Mouse (Mus musculus) kidney, adult 11 months (tissue): ENCODE data around the gene Nabp2.

Experiments
- DNase-seq: peaks from one replicate; pipeline ENCODE4 v3.0.0; 2022

The Nabp2 gene

GRCm38 (mm10) chr10:128411211-128412054 lies at the start of gene Nabp2, which contains the start of gene Rnf41:
Gene Nabp2 (minus strand): TSS chr10:128411492.
Gene Rnf41 (plus strand): TSS chr10:128411657.
- peak; percentile 96 for DNase-seq

DNA sequence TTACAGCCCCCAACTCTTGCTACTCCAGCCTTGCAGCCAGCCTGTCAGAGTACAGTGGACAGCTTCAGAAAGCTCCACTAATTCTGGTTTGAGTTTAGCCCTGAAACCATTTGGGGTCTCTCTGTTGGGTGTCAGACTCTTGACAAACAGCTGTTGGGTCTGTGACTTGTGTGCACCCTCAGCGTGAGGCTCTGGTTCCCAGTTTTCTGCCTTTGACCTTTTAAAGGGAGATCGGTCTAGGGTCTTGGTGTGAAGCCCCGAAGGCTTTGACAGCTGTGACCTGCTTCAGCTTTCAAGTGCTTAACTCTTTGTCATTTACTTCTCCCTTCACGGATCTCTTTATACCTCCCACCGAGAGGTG lies 49.0 kb upstream of the Nabp2 start:
- DNase-seq: no peak

DNA sequence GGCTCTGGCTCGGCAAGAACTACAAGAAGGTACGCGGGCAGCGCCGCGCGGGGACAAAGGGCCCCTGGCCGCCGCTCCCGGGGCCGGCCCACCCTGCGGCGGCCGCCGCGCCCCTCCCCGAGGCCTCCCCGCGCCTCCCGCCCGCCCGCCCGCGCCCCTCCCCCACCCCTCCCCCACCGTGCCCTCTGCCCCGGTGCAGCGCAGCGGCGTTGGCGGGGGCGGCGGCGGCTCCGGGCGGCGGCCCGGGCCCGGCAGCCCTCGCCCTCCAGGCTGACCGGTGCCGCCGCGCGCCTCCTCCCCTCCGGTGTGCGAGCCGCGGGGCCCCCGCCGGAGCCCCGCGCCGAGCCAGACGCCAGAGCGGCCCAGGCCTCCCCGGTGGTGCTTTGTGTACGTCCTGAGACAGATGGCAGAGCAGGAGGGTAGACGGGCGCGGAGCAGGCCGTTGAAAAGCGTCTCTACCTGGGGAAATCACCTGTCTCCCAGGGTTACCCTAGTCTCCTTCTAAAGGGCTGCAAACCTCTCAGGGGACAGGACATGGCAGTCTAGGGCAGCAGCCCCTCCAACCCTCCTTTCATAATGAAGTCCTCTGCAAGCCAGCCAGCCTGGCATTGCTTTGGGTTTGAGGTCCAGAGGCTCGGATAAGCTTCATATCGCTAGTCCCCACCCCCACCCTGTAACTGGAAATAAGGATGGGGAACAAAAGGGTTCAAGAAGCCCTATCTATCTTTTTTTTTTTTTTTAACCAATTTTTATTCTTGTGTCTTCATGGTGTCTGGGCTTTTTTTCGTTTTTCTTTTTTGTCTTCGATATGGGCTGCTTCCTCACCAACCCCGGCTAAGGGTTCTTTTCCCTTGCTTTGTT lies 48.3 kb upstream of the Nabp2 start:
- no peak for DNase-seq

DNA sequence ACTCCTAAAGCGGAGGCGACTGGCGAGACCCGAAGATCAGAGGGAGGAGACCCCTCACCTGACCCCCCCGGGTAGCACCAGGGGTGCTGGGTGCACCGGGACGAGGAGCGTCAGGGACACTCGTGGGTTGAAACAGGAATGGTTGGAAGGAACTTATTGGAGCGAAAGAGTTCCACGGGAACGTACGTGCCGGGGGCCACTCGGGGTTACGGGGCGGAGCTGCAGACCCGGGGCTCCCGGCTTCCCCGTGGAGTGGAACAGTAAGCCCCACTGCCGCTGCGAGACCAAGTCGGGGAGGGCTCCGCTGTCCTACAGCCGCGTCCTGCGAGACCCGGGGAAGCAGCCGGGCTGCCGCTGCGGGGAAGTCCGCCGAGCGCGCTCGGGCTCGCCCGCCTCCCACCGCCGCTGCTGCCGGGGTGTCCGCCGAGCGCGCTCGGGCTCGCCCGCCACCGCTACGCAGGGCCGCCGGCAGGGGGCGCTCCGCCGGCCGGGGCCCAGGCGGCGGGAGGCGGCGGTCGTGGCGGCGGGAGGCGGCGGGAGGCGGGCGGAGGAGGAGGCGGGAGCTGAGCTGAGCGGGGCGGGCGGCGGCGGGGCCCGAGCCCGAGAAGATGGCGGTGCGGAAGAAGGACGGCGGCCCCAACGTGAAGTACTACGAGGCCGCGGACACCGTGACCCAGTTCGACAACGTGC lies 47.6 kb upstream of the Nabp2 start, which contains the start of gene Smarcc2:
Gene Smarcc2 (plus strand): TSS at position 530 of the 690 bp plus-strand sequence.
- peak; percentile 68 for DNase-seq

GRCm38 (mm10) chr10:128458348-128458718 lies 47.0 kb upstream of the Nabp2 start:
- peak; percentile 78 for DNase-seq

DNA sequence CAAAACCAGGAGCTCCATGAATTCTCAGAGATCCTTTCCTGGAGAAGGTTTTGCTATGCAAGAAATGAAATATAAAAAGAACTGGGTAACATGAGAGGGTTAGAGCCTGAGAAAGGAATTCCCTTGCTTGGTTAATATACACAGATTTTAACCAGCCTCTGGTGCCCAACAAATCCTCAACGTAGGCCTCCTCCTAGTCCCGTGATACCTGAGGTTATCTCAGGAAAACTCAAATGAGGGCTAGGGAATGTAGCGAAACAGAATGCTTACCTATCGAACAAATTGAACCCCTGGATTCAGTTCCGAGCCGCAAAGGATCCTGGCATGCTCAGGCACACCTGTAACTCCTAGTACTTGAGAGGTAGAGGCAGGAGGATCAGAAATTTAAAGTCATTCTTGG lies 46.4 kb upstream of the Nabp2 start:
- DNase-seq: no peak

- no peak for DNase-seq
These were observed 44.0 kb upstream of the Nabp2 start for GRCm38 (mm10) chr10:128455280-128455679.

GRCm38 (mm10) chr10:128454471-128454870 lies 43.2 kb upstream of the Nabp2 start:
- DNase-seq: no peak

DNA sequence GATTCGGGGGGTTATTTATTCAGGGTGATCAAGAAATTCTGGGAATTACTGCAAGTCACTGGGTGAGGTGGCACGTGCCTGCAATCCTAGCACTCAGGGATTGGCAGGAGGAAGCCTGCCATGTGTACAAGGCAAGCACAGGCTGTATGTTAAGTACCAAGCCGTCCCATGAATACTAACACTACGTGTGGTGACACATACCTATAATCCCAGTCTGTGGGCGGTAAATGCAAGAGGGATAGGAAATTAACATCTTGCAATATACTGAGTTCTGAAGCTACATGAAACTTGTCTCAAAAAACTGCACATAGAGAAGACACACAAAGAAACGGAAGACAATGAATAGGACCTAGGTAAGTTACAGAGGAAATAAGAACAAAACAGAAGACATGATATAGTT lies 39.7 kb upstream of the Nabp2 start:
- no peak for DNase-seq

DNA sequence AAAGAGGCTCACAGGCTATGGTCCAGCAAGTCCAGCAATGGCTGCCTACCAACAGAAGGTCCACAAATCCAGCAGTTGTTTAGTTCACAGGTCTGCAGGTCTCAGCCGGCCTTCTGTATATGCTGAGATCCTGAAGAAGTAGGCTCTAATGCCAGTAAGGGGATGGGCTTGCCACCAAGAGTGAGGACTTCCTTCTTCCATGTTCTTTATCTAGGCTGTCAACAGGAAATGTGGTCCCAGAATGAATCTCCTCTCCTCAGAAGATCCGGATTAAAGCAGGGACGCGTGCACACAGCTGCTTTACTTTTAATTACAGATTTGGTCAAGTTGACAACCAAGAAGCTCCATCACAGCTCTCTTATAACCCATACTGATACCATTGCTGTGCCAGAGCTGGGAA lies 34.1 kb upstream of the Nabp2 start:
- DNase-seq: no peak

DNA sequence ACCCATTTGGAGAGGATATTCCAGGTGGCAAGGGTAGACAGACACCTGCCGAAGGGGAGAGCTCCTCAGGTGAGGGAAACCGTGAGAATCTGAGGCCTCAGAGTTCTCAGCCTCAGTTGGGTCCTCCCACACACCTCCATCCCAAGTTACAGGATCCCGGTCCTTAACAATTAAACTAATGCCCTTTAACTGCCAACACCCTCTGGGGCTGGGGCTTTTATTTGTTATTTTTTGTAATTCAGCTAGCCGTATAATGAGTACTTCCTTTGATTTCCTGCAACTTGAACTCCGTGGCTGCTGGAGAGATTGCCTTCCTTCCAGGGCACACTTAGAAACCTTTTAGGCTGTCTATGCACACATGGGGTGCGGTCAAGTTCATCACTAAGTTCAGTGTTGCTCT lies 33.1 kb upstream of the Nabp2 start:
- no peak for DNase-seq

GRCm38 (mm10) chr10:128442718-128443117 lies 31.4 kb upstream of the Nabp2 start:
- no peak for DNase-seq

- no peak for DNase-seq
These were observed 30.2 kb upstream of the Nabp2 start for GRCm38 (mm10) chr10:128441324-128442119.

DNA sequence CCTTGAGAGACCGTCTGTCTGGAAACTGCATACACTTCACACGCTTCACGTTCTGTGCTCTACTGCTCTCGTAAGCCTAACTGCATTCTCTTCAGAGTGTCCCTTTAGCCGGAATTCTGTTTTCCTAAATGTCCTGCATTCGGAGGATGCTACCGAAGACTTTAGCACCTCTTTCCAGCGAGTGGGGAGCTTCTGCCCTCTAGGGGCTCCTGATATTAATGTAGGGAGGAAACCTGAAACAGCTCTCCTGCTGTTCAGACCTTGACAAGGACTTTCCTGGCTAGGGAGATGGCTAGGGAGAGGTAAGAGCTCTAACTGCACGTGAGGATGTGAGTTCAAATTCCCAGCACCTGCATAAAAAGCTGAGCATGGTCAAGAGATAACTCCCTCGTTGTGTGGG lies 29.1 kb upstream of the Nabp2 start:
- no peak for DNase-seq

- DNase-seq: no peak
These were observed 27.5 kb upstream of the Nabp2 start for GRCm38 (mm10) chr10:128438675-128439279.

DNA sequence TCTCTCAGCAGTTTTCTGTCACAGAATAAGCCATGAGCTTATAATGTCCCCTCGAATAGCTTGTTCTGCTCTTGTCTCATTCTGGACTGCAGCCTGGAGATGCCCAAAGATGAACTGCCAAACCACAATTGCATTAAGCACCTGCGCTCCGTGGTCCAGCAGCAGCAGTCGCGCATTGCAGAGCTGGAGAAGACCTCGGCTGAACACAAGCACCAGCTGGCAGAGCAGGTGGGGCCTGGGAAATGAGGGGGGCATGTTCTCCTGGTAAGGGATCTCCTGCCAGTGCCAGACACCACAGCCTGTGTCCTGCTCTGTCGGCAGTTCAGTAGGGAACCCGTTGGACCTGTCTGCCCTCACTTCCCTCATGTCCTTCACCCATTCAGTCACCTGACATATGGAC lies 25.1 kb upstream of the Nabp2 start:
- DNase-seq: no peak

DNA sequence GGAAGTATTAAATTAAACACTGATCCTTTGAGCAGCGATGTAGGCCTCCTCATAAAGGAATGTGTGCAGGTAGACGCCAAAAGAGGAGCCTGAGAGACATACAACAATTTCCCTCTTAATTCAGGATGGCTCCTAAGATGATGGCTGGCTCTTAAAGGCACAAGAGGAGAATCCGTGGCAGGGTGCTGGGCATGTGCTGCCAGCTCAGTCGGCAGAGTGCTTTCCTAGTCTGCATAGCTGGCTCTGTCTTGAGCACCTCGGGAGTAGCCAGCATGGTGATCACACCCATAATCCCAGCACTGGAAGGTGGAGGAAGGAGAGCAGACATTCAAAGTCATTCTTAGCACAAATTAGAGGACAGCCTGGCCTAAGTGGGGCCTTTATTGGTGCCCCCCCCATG lies 24.6 kb upstream of the Nabp2 start:
- DNase-seq: no peak

DNA sequence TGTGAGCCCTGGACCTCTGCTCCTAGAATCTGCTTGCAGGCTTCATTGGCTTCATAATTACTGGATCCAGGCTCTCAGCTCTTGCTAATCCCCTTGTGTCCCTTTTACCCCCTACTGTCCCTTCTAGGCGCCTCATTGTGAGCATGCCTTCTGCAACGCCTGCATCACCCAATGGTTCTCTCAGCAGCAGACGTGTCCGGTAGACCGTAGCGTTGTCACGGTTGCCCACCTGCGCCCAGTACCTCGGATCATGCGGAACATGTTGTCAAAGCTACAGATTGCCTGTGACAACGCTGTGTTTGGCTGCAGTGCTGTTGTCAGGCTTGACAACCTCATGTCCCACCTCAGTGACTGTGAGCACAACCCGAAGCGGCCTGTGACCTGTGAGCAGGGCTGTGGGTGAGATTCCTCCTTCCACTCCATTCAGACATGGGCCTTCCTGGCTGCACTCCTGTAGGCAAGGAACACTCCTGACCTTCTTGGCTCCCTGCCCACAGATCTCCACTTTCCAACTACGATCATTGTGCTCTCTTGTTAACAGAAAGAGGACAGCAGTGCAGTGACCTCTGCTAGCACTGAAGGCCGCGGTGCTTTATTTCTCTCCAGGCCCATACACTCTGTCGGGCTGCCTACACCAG lies 24.0 kb upstream of the Nabp2 start:
- peak; percentile 88 for DNase-seq

GRCm38 (mm10) chr10:128434681-128435080 lies 23.4 kb upstream of the Nabp2 start:
- DNase-seq: no peak

- no peak for DNase-seq
These were observed 22.1 kb upstream of the Nabp2 start for GRCm38 (mm10) chr10:128433417-128433816.

DNA sequence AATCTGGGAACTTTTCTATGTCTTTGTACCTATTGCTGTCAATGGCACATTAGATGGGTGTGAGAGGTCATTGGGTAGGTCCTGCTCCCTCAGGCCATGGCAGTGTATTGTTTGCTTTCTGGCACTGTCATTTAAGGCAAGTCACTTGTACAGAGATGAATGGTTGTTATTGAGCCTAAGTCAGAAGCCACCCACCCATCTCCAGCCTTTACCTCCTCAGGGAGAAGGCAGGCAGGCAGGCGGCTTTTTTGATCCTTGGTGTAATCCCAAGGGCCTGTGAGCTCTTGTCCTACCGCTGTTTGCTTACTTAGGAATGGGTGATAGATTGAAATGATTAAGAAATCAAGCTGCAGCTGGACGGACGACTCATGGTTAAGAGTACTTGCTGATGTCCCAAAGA lies 18.2 kb upstream of the Nabp2 start:
- no peak for DNase-seq

- no peak for DNase-seq
These were observed 17.8 kb upstream of the Nabp2 start for GRCm38 (mm10) chr10:128429052-128429451.
